Mouse (Mus musculus) stomach, postnatal 0 days (tissue): Measurements from ENCODE around the gene Tex29.

Source experiments
- CTCF ChIP-seq: IDR thresholded peaks from 2 replicates; pipeline ENCODE4 v1.5.1; 2016; ENCODE audit warnings: antibody characterized with exemption, low read depth, mild to moderate bottlenecking, moderate library complexity
- EP300 ChIP-seq: optimal IDR thresholded peaks from 2 replicates; pipeline ENCODE3; 2016; ENCODE audit warnings: antibody characterized with exemption

- TF ChIP-seq EP300: no peak
- TF ChIP-seq CTCF: no peak
These were observed at the start of gene Tex29 for GRCm38 (mm10) chr8:11840174-11840573.
